Mouse (Mus musculus): ENCODE measurements at regions not wholly inside any gene's neighbourhood (a gene's known extent, or its start where the extent isn't known, plus 50 kb on each side); places are given as distances from the start of the nearest gene placed in this dataset.

GRCm38 (mm10) chr7:142597961-142598360 lies 65.5 kb downstream of the Mrpl23 start:
- TF ChIP-seq CTCF (IDR thresholded peaks at IDR 0.05; ENCODE audit: low read depth) (no peak), EP300 (optimal IDR thresholded peaks at IDR 0.05) (no peak)
